Mouse (Mus musculus) liver, postnatal 0 days (tissue): ENCODE measurements around the gene Krt19. TPM values are rescaled to one million over a fixed set of nuclear protein-coding genes. Genes with fewer than 3 reads are reported as not detected.

Source experiments
- ATAC-seq: fragments of 200-750 bp; cut with Nextera tagmentation; 2 replicates; pipeline ENCODE4 v1.8.0; 2017; ENCODE audit warnings: mild to moderate bottlenecking, moderate library complexity
- DNase-seq: peaks from one replicate; pipeline ENCODE4 v3.0.0-alpha.2; 2016
- H3K27ac ChIP-seq: fragments of 300-500 bp; sonication (generic); 2 replicates; pipeline ENCODE4 v1.5.1; 2014; ENCODE audit warnings: antibody characterized with exemption, moderate library complexity, mild to moderate bottlenecking, low read depth
- H3K27me3 ChIP-seq: fragments of 300-500 bp; sonication (generic); 2 replicates; pipeline ENCODE4 v1.6.1; 2014; ENCODE audit warnings: low read length, control low read depth, mixed read lengths; ENCODE audit not compliant: insufficient read depth
- H3K36me3 ChIP-seq: fragments of 300-500 bp; sonication (generic); replicated peaks from 2 replicates; pipeline ENCODE4 v1.6.1; 2014; ENCODE audit warnings: mild to moderate bottlenecking, control low read depth, low read length, moderate library complexity, mixed read lengths; ENCODE audit not compliant: insufficient read depth
- H3K4me1 ChIP-seq: fragments of 300-500 bp; sonication (generic); 2 replicates; pipeline ENCODE4 v1.6.1; 2014; ENCODE audit warnings: antibody characterized with exemption, mild to moderate bottlenecking, control low read depth; ENCODE audit not compliant: insufficient read depth
- H3K4me2 ChIP-seq: fragments of 300-500 bp; sonication (generic); 2 replicates; pipeline ENCODE4 v1.6.1; 2014; ENCODE audit warnings: low read depth, mild to moderate bottlenecking, low read length, moderate library complexity, mixed read lengths
- H3K4me3 ChIP-seq: fragments of 300-500 bp; sonication (generic); 2 replicates; pipeline ENCODE4 v1.5.1; 2014; ENCODE audit warnings: low read depth, low read length
- H3K9ac ChIP-seq: fragments of 300-500 bp; sonication (generic); replicated peaks from 2 replicates; pipeline ENCODE4 v1.6.1; 2014; ENCODE audit warnings: mild to moderate bottlenecking, moderate library complexity
- H3K9me3 ChIP-seq: fragments of 300-500 bp; sonication (generic); 2 replicates; pipeline ENCODE4 v1.6.1; 2016; ENCODE audit warnings: mild to moderate bottlenecking, control low read depth, low read length, mixed read lengths
- CTCF ChIP-seq: sonication (generic); IDR thresholded peaks from 2 replicates; pipeline ENCODE4 v1.5.1; 2016; ENCODE audit warnings: antibody characterized with exemption, low read depth
- EP300 ChIP-seq: IDR thresholded peaks from 2 replicates; pipeline ENCODE4 v1.6.1; 2016; ENCODE audit warnings: antibody characterized with exemption, low read depth, mild to moderate bottlenecking
- WGBS: fragments of 180-500 bp; shearing (Covaris S2); extraction: QIAGEN DNeasy Blood & Tissue Kit; methylation state at CpG from one replicate; pipeline ENCODE4 v1.1.7; 2014; ENCODE audit not compliant: insufficient replicate concordance; 5-methylcytosine and 5-hydroxymethylcytosine counted together
- polyA plus RNA-seq: library from polyadenylated mRNA; unstranded; fragments of >200 nt; fragmentation: Nextera tagmentation; extraction: Ambion mirVana; gene quantifications from 2 replicates; pipeline ENCODE4 v1.2.1, GENCODE M21; 2015

The Krt19 gene
- polyA plus RNA-seq, 1 experiment from 2014 or later = 7.8 TPM

DNA sequence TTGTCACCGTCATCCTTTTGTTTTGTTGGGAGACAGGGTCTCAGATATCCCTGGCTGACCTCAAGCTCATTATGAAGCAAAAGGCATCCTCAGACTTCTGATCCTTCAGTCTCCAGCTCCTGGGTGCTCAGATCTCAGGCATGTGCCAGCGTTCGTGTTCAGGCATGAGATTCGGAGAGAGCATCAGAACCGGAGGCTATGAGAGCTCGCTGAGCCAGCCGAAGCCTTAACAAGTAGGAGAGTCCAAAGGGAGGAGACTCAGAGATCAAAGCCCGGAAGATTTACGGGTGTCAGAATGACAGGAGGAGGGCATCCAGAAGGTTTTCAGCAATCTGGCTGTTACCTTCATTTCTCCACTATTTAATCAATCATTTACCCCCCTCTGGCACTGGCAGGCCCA, 28.3 kb upstream of the Krt19 start:
- TF ChIP-seq CTCF (no peak), EP300 (no peak)
- no peaks in the 10 kb centered on the region for H3K36me3 ChIP-seq
- H3K9ac ChIP-seq = no peak overlapping the region
- 65% methylated on average over 9 of the region's 9 CpGs for WGBS
- H3K4me2 ChIP-seq = no peak overlapping the region
- no peaks in the 10 kb centered on the region for H3K9me3 ChIP-seq
- no peak for ATAC-seq
- H3K27me3 ChIP-seq = no peaks in the 10 kb centered on the region
- H3K4me1 ChIP-seq = no peaks in the 10 kb centered on the region
- H3K4me3 ChIP-seq = no peak overlapping the region
- H3K27ac ChIP-seq = no peak overlapping the region
- DNase-seq = no peak

DNA sequence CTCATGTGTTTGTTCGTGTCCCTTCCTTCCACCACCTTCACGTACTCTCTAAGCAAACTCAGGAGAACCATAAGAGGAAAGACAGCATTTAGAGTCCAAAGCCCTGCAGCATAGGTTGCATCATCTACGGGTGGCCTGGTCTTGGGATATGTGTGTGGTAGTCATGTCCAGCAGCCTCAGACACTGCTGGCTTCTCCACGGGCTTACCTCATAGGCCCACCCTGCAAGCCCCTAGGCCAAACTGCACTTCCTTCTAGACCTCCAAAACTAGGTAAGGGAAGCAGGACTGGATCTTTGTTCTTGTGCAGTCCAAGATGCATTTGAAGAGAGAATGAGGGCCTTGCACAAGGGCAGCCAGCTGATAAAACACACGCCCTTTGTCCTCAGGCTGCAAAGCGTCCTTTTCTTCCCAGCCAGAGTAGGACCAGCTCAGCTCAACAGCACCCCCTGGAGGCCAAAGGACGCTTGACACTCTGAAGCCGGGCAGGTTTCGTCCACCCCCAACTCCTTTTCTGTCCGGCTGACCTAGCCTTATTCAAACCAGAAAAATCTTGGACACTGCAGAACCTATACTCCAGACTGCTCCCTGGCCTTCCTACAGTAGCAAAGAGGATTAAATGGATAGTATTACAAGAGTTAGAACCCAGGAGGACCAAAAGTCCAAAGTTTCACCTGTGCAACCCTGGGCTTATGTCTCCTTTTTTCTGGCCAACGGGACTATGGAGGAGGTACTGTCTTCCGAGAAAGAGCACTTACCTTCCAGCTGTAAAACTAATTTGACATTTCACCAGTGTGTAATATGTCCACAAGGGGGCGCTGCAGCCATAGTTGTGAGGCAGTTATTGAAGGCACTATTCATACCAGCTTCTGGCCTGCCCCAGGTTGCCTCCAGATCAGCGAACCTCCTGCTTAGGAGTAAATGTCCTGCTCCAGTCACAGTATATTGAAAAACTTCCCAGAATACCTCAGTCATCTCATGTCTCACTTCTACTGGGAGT, 20.6 kb upstream of the Krt19 start:
- Histone ChIP-seq H3K36me3 (no peaks in the 10 kb centered on the region), H3K27ac (no peak overlapping the region), H3K4me3 (no peak overlapping the region), H3K4me1 (no peaks in the 10 kb centered on the region), H3K9me3 (no peaks in the 10 kb centered on the region), H3K4me2 (no peak overlapping the region), H3K9ac (no peak overlapping the region), H3K27me3 (no peaks in the 10 kb centered on the region)
- DNase-seq (peak; percentile 75), ATAC-seq (peak; percentile 59; the same call in 1 of the 2 replicates)
- peak; percentile 81 for TF ChIP-seq CTCF
- no peak for TF ChIP-seq EP300
- WGBS = 24% methylated on average over 14 of the region's 14 CpGs

DNA sequence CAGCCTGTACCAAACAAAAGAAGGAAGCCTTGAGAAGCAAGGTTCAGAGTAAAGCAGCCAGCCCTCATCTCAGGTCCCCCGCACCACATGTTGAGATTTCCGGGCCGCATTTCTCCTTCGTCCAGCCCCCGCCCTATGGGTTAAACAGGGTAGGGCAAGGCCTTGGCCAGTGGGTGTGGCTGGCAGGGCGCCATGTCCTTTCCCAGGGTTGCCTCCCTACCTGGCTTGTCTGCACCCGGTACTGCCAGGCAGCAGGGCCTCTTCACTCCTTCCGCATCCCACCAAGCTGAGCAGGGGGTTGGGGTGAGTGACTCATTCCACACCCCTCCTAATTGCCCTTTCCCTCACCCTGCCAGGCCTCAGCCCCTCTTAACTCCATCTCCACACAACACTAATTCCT, 19.6 kb upstream of the Krt19 start:
- no peak for TF ChIP-seq EP300
- no peak for TF ChIP-seq CTCF
- no peak for DNase-seq
- no peak overlapping the region for H3K27ac ChIP-seq
- no peaks in the 10 kb centered on the region for H3K27me3 ChIP-seq
- no peak for ATAC-seq
- H3K36me3 ChIP-seq = no peaks in the 10 kb centered on the region
- H3K4me3 ChIP-seq = no peak overlapping the region
- no peaks in the 10 kb centered on the region for H3K4me1 ChIP-seq
- no peaks in the 10 kb centered on the region for H3K9me3 ChIP-seq
- WGBS = 50% methylated on average over 8 of the region's 8 CpGs
- no peak overlapping the region for H3K9ac ChIP-seq
- no peak overlapping the region for H3K4me2 ChIP-seq

DNA sequence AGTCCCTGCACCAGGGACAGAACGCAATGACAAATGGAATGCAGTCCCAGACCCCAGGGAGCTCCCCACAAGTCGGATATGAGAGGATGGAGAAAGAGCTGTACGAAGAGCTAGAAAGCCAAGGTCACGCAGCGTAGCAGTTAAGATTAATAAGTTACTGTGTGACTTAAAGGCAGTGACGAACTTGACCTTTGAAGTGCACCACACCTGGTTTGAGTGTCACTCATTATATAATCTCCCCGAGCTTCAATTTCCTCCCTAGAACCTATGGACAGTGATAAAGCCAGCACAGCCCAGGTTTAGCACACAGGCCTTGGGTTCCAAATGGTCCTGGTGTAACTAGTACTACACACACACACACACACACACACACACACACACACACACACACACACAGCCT, 15.9 kb upstream of the Krt19 start:
- whole genome bisulfite sequencing = 48% methylated on average over 7 of the region's 7 CpGs
- Histone ChIP-seq H3K4me1 (no peaks in the 10 kb centered on the region), H3K36me3 (no peaks in the 10 kb centered on the region), H3K4me3 (no peak overlapping the region), H3K9ac (no peak overlapping the region), H3K9me3 (no peaks in the 10 kb centered on the region), H3K27ac (no peak overlapping the region), H3K27me3 (no peaks in the 10 kb centered on the region), H3K4me2 (no peak overlapping the region)
- TF ChIP-seq EP300 = no peak
- TF ChIP-seq CTCF = no peak
- no peak for DNase-seq
- no peak for ATAC-seq

DNA sequence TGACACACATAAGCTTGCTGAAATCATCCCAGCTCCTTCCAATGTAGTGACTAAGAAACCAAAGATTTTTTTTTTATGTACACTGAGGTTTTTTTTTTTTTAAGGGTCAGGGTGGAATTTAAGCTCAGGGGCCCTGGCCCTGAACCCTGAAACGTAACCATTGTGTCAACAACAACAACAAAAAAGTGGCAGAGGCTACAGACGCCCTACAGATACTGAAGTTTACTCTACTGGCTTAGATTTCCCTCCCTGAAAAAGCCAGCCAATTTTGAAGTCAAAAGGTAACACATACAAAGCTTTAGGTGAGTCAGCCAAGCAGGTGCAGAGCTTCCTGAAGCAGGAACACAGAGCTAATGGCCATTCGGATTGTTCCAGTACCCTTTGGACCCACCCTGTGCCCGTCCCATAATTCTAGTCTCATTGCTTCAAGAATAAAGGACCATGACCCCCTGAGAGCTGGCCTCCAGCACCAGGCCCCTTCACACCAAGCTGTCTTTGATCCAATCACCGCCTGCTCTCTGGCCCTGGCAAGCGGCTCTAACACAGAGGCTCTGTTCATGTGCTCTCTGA, 9.5 kb upstream of the Krt19 start:
- no peak overlapping the region for H3K4me3 ChIP-seq
- H3K27ac ChIP-seq = no peak overlapping the region
- WGBS = 60% methylated on average over 6 of the region's 6 CpGs
- no peaks in the 10 kb centered on the region for H3K4me1 ChIP-seq
- H3K27me3 ChIP-seq = no peaks in the 10 kb centered on the region
- TF ChIP-seq CTCF (no peak), EP300 (no peak)
- H3K36me3 ChIP-seq = no peaks in the 10 kb centered on the region
- ATAC-seq = no peak
- H3K9ac ChIP-seq = no peak overlapping the region
- no peak for DNase-seq
- H3K9me3 ChIP-seq = no peaks in the 10 kb centered on the region
- no peak overlapping the region for H3K4me2 ChIP-seq

DNA sequence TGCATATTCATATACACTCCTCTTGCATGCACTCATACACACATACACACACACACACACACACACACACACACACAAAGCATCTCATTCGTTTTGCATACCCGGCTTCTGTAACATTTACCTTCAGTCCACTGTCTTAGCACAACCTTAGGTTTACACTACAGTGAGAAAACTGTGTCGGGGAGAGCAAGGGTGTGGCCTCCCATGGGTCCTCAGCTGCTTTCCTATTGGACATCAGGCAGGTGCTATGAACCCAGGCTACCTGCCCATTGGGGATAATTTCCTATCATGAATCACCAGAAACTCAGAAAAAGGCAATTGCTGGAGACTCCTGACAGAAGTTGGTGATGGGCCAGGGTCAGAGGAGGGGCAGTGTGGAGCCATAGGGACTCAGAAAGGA, 8.9 kb upstream of the Krt19 start:
- H3K9me3 ChIP-seq = no peaks in the 10 kb centered on the region
- no peak for DNase-seq
- H3K4me2 ChIP-seq = no peak overlapping the region
- no peak overlapping the region for H3K4me3 ChIP-seq
- ATAC-seq = no peak
- H3K27ac ChIP-seq = no peak overlapping the region
- WGBS = 62% methylated on average over 3 of the region's 3 CpGs
- no peaks in the 10 kb centered on the region for H3K4me1 ChIP-seq
- H3K36me3 ChIP-seq = no peaks in the 10 kb centered on the region
- no peaks in the 10 kb centered on the region for H3K27me3 ChIP-seq
- TF ChIP-seq EP300 (no peak), CTCF (no peak)
- H3K9ac ChIP-seq = no peak overlapping the region
